Mouse (Mus musculus): Measurements from ENCODE around the gene Tmprss3. TPM values are rescaled to one million over a fixed set of nuclear protein-coding genes. Genes with fewer than 3 reads are reported as not detected.

Gene Tmprss3
- total and polyA plus RNA-seq, 2 experiments from 2014 or later = 0.10 to 0.16 TPM

DNA sequence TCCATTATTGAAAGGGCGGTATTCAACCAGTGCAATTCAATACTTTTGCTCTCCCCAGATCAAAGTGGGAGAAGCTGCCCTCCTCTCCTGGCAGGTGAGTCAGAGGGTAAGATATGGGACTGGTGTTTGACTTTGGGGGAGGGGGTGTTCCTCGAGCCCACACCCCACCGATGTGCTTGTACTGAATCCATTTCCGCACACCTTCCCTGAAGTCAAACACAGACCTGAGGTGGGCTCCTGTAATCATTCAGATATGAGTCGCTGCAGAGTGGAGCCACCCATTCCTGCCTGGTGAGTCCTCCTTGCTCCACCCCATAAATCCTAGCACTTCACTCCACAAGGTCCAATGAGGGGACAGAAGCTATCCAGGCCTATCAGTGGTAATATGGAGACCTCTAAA, 29.0 kb downstream of the Tmprss3 start:
- H3K27ac ChIP-seq (ENCODE audit: low read depth, low read length) = no peak overlapping the region
- no peak overlapping the region for H3K4me2 ChIP-seq (ENCODE audit: low read depth, low read length, poor library complexity, severe bottlenecking)
- no peaks in the 10 kb centered on the region for H3K36me3 ChIP-seq (ENCODE audit: insufficient read depth, low read length)
- no peaks in the 10 kb centered on the region for H3K4me1 ChIP-seq (ENCODE audit: insufficient read depth, low read length)
- ATAC-seq (ENCODE audit: low FRiP score) (no peak), DNase-seq (ENCODE audit: low spot score) (no peak)
- 93% methylated on average over 5 of the region's 5 CpGs for WGBS
- H3K9me3 ChIP-seq (ENCODE audit: low read length) = no peaks in the 10 kb centered on the region
- H3K4me3 ChIP-seq (ENCODE audit: low read depth, low read length) = no peak overlapping the region
- no peak for TF ChIP-seq CTCF (IDR thresholded peaks at IDR 0.05)
- H3K9ac ChIP-seq (replicated peaks; ENCODE audit: low read length, poor library complexity, severe bottlenecking) = no peak overlapping the region
- no peaks in the 10 kb centered on the region for H3K27me3 ChIP-seq (ENCODE audit: insufficient read depth, low read length)

DNA sequence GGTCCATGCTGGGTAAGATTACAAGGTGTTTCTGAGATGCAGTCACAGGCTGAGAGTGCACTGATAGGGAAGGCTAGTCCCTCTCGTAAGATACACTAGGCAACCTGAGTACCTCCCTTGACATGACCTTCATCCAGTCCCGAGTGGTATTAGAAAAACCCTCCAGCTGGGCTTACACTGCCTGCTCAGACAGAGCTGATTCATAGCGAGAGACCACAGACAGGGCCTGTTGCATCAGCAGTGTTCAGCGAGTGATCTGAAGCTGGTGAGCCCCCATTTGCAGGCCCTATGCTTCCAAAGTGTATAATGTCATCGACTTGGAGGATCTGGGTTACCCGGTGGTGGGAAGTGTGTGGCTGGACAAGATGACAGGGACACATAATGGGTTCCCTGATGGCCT, 33.6 kb downstream of the Tmprss3 start, which contains the start of gene Tff1:
Gene Tff1 (minus strand): TSS at position 151 of the 400 bp plus-strand sequence.
- ATAC-seq (ENCODE audit: low FRiP score) (no peak), DNase-seq (ENCODE audit: low spot score) (no peak)
- no peak within 1 kb of the TSS for H3K27ac ChIP-seq (ENCODE audit: low read depth, low read length)
- no peaks in the 10 kb centered on the region for H3K4me1 ChIP-seq (ENCODE audit: insufficient read depth, low read length)
- TF ChIP-seq CTCF (IDR thresholded peaks at IDR 0.05) = no peak
- 88% methylated on average over 6 of the region's 6 CpGs for WGBS
- no peaks in the 10 kb centered on the region for H3K9me3 ChIP-seq (ENCODE audit: low read length)
- no peaks in the 10 kb centered on the region for H3K36me3 ChIP-seq (ENCODE audit: insufficient read depth, low read length)
- no peak within 1 kb of the TSS for H3K9ac ChIP-seq (replicated peaks; ENCODE audit: low read length, poor library complexity, severe bottlenecking)
- H3K27me3 ChIP-seq (ENCODE audit: insufficient read depth, low read length) = no peaks in the 10 kb centered on the region
- no peak within 1 kb of the TSS for H3K4me2 ChIP-seq (ENCODE audit: low read depth, low read length, poor library complexity, severe bottlenecking)
- no peak within 1 kb of the TSS for H3K4me3 ChIP-seq (ENCODE audit: low read depth, low read length)

DNA sequence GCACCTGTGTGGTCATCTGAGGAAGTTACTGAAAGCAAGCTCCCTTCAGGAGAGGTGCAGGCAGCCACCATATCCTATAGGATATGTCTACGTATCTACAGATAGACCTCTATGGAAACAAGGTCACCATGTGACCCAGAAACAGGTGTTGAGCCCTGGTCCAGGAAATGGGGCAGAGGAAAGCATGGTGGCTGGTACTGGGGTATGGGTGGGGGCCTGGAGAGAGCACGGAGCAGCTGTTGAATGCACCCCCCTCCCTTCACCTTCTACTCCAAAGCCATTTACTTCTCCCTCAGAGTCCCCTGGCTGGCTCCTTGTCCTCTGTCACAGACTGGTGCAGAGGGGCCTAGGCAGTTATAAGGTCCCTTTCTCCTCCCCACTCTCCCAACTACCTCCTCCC, 35.0 kb downstream of the Tmprss3 start:
- Histone ChIP-seq H3K4me2 (ENCODE audit: low read depth, low read length, poor library complexity, severe bottlenecking) (no peak overlapping the region), H3K27me3 (ENCODE audit: insufficient read depth, low read length) (no peaks in the 10 kb centered on the region), H3K9ac (replicated peaks; ENCODE audit: low read length, poor library complexity, severe bottlenecking) (no peak overlapping the region), H3K9me3 (ENCODE audit: low read length) (no peaks in the 10 kb centered on the region), H3K4me1 (ENCODE audit: insufficient read depth, low read length) (no peaks in the 10 kb centered on the region), H3K27ac (ENCODE audit: low read depth, low read length) (no peak overlapping the region), H3K36me3 (ENCODE audit: insufficient read depth, low read length) (no peaks in the 10 kb centered on the region), H3K4me3 (ENCODE audit: low read depth, low read length) (no peak overlapping the region)
- no peak for DNase-seq (ENCODE audit: low spot score)
- no peak for TF ChIP-seq CTCF (IDR thresholded peaks at IDR 0.05)
- 90% methylated on average over 2 of the region's 2 CpGs for WGBS
- ATAC-seq (ENCODE audit: low FRiP score) = no peak

DNA sequence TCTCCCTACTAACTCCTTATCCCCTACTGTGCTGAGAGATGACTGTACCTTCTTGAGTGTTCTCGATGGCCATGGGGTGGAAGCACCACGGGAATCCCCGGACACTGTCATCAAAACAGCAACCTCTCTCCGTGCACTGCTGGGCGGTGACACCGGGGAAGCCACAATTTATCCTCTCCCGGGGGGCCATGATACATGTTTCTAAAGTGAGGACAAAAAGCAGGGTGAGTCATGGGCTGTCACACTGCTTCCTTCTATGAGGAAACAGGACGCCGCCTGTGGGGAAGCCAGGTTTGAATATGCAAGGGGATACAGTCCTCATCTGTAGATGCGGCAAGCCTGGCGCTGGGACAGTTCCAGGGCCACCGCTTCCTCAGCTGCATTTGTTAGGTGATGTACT, 36.2 kb downstream of the Tmprss3 start:
- H3K36me3 ChIP-seq (ENCODE audit: insufficient read depth, low read length) = no peaks in the 10 kb centered on the region
- no peaks in the 10 kb centered on the region for H3K4me1 ChIP-seq (ENCODE audit: insufficient read depth, low read length)
- no peak overlapping the region for H3K4me2 ChIP-seq (ENCODE audit: low read depth, low read length, poor library complexity, severe bottlenecking)
- no peak overlapping the region for H3K9ac ChIP-seq (replicated peaks; ENCODE audit: low read length, poor library complexity, severe bottlenecking)
- H3K27me3 ChIP-seq (ENCODE audit: insufficient read depth, low read length) = no peaks in the 10 kb centered on the region
- ATAC-seq (ENCODE audit: low FRiP score) (no peak), DNase-seq (ENCODE audit: low spot score) (no peak)
- H3K9me3 ChIP-seq (ENCODE audit: low read length) = no peaks in the 10 kb centered on the region
- no peak overlapping the region for H3K4me3 ChIP-seq (ENCODE audit: low read depth, low read length)
- WGBS = 90% methylated on average over 12 of the region's 12 CpGs
- no peak overlapping the region for H3K27ac ChIP-seq (ENCODE audit: low read depth, low read length)
- no peak for TF ChIP-seq CTCF (IDR thresholded peaks at IDR 0.05)

DNA sequence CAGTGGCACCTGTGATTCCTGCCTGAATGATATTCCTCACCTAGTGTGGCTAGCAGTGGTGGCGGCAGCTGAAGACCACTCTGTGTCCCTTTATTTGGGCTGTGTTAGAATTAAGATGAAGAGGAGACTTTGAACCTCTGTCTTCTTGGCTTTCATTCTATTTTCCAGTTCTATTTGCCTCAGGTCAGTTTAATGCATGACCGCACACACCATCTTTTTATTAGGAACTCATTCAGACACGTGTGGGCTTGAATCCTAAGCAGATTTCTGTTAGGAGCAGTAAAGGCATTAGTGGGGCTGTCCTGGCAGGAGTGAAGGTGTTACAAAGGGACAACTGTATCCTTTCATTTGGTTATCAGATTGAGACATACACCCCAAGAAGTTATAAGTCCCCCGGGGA, 38.5 kb downstream of the Tmprss3 start:
- H3K4me3 ChIP-seq (ENCODE audit: low read depth, low read length) = no peak overlapping the region
- no peaks in the 10 kb centered on the region for H3K9me3 ChIP-seq (ENCODE audit: low read length)
- 53% methylated on average over 4 of the region's 4 CpGs for WGBS
- DNase-seq (ENCODE audit: low spot score) (no peak), ATAC-seq (ENCODE audit: low FRiP score) (no peak)
- H3K27me3 ChIP-seq (ENCODE audit: insufficient read depth, low read length) = no peaks in the 10 kb centered on the region
- no peak overlapping the region for H3K27ac ChIP-seq (ENCODE audit: low read depth, low read length)
- no peaks in the 10 kb centered on the region for H3K36me3 ChIP-seq (ENCODE audit: insufficient read depth, low read length)
- no peaks in the 10 kb centered on the region for H3K4me1 ChIP-seq (ENCODE audit: insufficient read depth, low read length)
- H3K4me2 ChIP-seq (ENCODE audit: low read depth, low read length, poor library complexity, severe bottlenecking) = no peak overlapping the region
- no peak for TF ChIP-seq CTCF (IDR thresholded peaks at IDR 0.05)
- no peak overlapping the region for H3K9ac ChIP-seq (replicated peaks; ENCODE audit: low read length, poor library complexity, severe bottlenecking)

DNA sequence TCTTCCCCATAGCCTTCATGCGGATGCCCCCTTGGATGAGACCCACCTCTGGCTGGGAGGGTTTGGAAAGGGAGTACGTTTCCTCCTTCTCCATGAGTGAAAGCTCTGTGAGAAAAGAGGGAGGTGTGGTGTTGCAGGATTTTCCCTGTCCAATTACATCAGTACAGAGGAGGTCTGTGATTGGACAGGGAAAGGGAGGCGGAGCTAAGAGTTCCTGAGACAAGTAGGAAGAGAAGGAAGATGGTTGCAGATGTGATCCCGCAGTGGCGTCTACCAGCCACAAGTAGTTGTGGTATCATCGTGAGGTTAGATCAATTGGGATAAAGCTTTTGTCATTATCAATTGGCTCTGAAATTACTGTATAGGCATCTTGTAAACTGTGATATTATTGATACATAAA, 40.9 kb downstream of the Tmprss3 start:
- H3K4me2 ChIP-seq (ENCODE audit: low read depth, low read length, poor library complexity, severe bottlenecking) = no peak overlapping the region
- no peaks in the 10 kb centered on the region for H3K4me1 ChIP-seq (ENCODE audit: insufficient read depth, low read length)
- 83% methylated on average over 6 of the region's 6 CpGs for WGBS
- ATAC-seq (ENCODE audit: low FRiP score) = no peak
- no peak overlapping the region for H3K27ac ChIP-seq (ENCODE audit: low read depth, low read length)
- no peaks in the 10 kb centered on the region for H3K27me3 ChIP-seq (ENCODE audit: insufficient read depth, low read length)
- no peak for DNase-seq (ENCODE audit: low spot score)
- TF ChIP-seq CTCF (IDR thresholded peaks at IDR 0.05) = no peak
- no peaks in the 10 kb centered on the region for H3K9me3 ChIP-seq (ENCODE audit: low read length)
- no peak overlapping the region for H3K4me3 ChIP-seq (ENCODE audit: low read depth, low read length)
- H3K36me3 ChIP-seq (ENCODE audit: insufficient read depth, low read length) = no peaks in the 10 kb centered on the region
- no peak overlapping the region for H3K9ac ChIP-seq (replicated peaks; ENCODE audit: low read length, poor library complexity, severe bottlenecking)
